Mouse (Mus musculus) forebrain, embryonic 12.5 days (tissue): Measurements from ENCODE around the gene Pttg1. TPM values are rescaled to one million over a fixed set of nuclear protein-coding genes. Genes with fewer than 3 reads are reported as not detected.

ENCODE experiments used
- ATAC-seq: fragments of 200-750 bp; cut with Nextera tagmentation; 2 replicates; pipeline ENCODE4 v1.8.0; 2017; ENCODE audit warnings: moderate TSS enrichment; ENCODE audit not compliant: low FRiP score
- H3K27ac ChIP-seq: fragments of 300-500 bp; sonication (generic); 2 replicates; pipeline ENCODE4 v1.5.1; 2016; ENCODE audit warnings: mild to moderate bottlenecking
- H3K27me3 ChIP-seq: fragments of 300-500 bp; sonication (generic); 2 replicates; pipeline ENCODE4 v1.6.1; 2016; ENCODE audit warnings: mild to moderate bottlenecking
- H3K36me3 ChIP-seq: fragments of 300-500 bp; sonication (generic); replicated peaks from 2 replicates; pipeline ENCODE4 v1.6.1; 2016; ENCODE audit warnings: mild to moderate bottlenecking
- H3K4me1 ChIP-seq: fragments of 300-500 bp; sonication (generic); 2 replicates; pipeline ENCODE4 v1.6.1; 2016
- H3K4me2 ChIP-seq: fragments of 300-500 bp; sonication (generic); 2 replicates; pipeline ENCODE4 v1.6.1; 2016; ENCODE audit warnings: mild to moderate bottlenecking, moderate library complexity
- H3K4me3 ChIP-seq: fragments of 300-500 bp; sonication (generic); replicated peaks from 2 replicates; pipeline ENCODE4 v1.5.1; 2016; ENCODE audit warnings: mild to moderate bottlenecking
- H3K9ac ChIP-seq: fragments of 300-500 bp; sonication (generic); 2 replicates; pipeline ENCODE4 v1.6.1; 2016; ENCODE audit warnings: mild to moderate bottlenecking
- H3K9me3 ChIP-seq: fragments of 300-500 bp; sonication (generic); 2 replicates; pipeline ENCODE4 v1.6.1; 2016
- WGBS: fragments of 180-500 bp; shearing (Covaris S2); methylation state at CpG from one replicate; pipeline ENCODE4 v1.1.7; 2016; 5-methylcytosine and 5-hydroxymethylcytosine counted together
- polyA plus RNA-seq: library from polyadenylated mRNA; unstranded; fragments of >200 nt; fragmentation: Nextera tagmentation; extraction: Ambion mirVana; gene quantifications from 2 replicates; pipeline ENCODE4 v1.2.1, GENCODE M21; 2016

Gene Pttg1
- polyA plus RNA-seq = 55.8 and 62.5 TPM in 2 replicates

- Histone ChIP-seq H3K4me2 (peak within 1 kb of the TSS; percentile 58), H3K27me3 (no peaks in the 10 kb centered on the region), H3K4me3 (peak within 1 kb of the TSS; percentile 59), H3K27ac (peak within 1 kb of the TSS; percentile 25; the same call in 1 of the 2 replicates), H3K9ac (peak within 1 kb of the TSS; percentile 58), H3K4me1 (peaks cover 9% of the 10 kb centered on the region; the same call in 1 of the 2 replicates), H3K36me3 (no peaks in the 10 kb centered on the region), H3K9me3 (no peaks in the 10 kb centered on the region)
- peak; percentile 97 for ATAC-seq
- WGBS = 3% methylated on average over 27 of the region's 27 CpGs
These were observed at the start of gene Pttg1 for GRCm38 (mm10) chr11:43425824-43426413. Gene Pttg1 (minus strand): TSS chr11:43426251.

- H3K9ac ChIP-seq = peak within 1 kb of the TSS; percentile 33; the same call in 1 of the 2 replicates
- WGBS = 2% methylated on average over 24 of the region's 24 CpGs
- peak within 1 kb of the TSS; percentile 35 for H3K4me3 ChIP-seq
- H3K27me3 ChIP-seq = peaks cover 18% of the 10 kb centered on the region
- no peaks in the 10 kb centered on the region for H3K36me3 ChIP-seq
- peak; percentile 71 for ATAC-seq
- peak within 1 kb of the TSS; percentile 64 for H3K4me2 ChIP-seq
- peaks cover 10% of the 10 kb centered on the region for H3K4me1 ChIP-seq
- H3K27ac ChIP-seq = no peak within 1 kb of the TSS
- no peaks in the 10 kb centered on the region for H3K9me3 ChIP-seq
These were observed 48.2 kb upstream of the Pttg1 start, which contains the start of gene C1qtnf2 for GRCm38 (mm10) chr11:43474225-43474774. Gene C1qtnf2 (plus strand): TSS chr11:43474276.

DNA sequence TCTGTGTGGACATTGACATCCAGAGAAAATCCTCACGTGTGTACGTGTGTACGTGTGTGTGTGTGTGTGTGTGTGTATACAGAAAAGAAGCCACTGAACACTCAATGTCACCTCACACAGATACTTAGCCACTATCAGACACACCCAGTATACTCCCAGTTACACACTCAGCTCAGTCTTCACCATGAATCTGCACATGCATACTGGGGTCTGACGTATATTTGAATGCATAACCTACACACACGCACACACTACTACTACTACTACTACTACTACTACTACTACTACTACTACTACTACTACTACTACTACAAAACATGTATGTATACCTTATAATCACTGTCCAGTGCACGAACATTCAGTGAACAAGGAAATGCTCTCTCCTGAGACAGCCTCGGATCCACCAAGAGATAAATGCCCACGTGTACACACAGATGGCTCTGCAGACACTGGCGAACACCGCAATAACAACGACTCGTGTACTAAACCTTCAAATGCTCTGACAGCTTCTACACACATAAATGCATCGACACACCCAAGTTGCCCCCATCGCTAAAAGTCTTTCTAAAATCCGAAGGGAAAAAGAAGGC is 47.7 kb upstream of the Pttg1 start:
- Histone ChIP-seq H3K4me1 (peaks cover 10% of the 10 kb centered on the region), H3K4me2 (peak overlapping the region; percentile 64), H3K27ac (no peak overlapping the region), H3K27me3 (peaks cover 18% of the 10 kb centered on the region), H3K9me3 (no peaks in the 10 kb centered on the region), H3K4me3 (peak overlapping the region; percentile 35), H3K9ac (peak overlapping the region; percentile 33; the same call in 1 of the 2 replicates), H3K36me3 (no peaks in the 10 kb centered on the region)
- WGBS = 59% methylated on average over 15 of the region's 15 CpGs
- no peak for ATAC-seq

GRCm38 (mm10) chr11:43473115-43473514 is 47.1 kb upstream of the Pttg1 start:
- no peak for ATAC-seq
- Histone ChIP-seq H3K4me1 (peaks cover 10% of the 10 kb centered on the region), H3K9ac (no peak overlapping the region), H3K27ac (no peak overlapping the region), H3K4me2 (no peak overlapping the region), H3K27me3 (peaks cover 18% of the 10 kb centered on the region), H3K36me3 (no peaks in the 10 kb centered on the region), H3K9me3 (no peaks in the 10 kb centered on the region), H3K4me3 (no peak overlapping the region)
- WGBS = 79% methylated on average over 1 of the region's 1 CpGs

DNA sequence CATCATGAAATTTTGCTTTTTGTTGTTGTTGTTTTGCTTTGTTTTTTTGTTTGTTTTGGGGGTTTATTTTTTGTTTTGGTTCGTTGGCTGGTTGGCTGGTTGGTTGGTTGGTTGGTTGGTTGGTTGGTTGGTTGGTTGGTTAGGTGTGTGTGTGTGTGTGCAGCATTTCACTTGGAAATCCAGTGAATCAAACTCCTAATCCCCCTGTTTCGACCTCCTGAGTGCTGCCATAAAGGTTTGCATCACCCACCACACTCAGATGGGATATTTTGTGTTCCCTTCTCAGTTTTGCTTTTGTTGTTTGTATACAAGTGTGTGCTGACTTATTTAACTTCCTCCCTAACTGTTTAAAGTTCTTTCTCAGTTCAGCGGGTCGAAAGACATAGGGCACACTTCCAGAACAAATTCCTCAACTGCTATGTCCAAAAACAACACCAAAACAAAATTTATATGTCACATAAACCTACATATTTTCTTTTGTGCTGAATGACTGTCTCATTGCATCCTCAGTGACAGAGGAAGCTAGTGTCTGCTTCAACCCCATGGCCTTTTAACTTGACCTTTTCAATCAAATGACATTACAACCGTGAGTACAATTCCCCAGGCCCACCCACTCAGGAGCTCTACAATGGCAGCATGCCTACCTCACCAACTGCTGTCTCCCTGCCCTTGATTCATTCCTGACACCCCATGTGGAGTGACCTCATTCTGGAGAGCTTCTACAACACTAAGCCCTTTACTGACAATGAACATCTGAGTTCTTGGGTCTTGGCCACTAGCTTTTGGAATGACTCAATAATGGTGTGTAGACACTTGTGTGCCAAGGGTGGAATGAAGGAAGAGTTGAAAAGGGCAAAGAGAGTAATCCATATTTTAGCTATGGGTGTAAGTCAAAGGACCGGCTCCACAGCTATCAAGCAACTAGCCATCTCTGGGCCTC is 45.1 kb upstream of the Pttg1 start:
- Histone ChIP-seq H3K27ac (no peak overlapping the region), H3K36me3 (no peaks in the 10 kb centered on the region), H3K9ac (no peak overlapping the region), H3K4me2 (no peak overlapping the region), H3K4me1 (peaks cover 10% of the 10 kb centered on the region), H3K4me3 (no peak overlapping the region), H3K9me3 (no peaks in the 10 kb centered on the region), H3K27me3 (peaks cover 18% of the 10 kb centered on the region)
- ATAC-seq = no peak
- 74% methylated on average over 6 of the region's 6 CpGs for WGBS

DNA sequence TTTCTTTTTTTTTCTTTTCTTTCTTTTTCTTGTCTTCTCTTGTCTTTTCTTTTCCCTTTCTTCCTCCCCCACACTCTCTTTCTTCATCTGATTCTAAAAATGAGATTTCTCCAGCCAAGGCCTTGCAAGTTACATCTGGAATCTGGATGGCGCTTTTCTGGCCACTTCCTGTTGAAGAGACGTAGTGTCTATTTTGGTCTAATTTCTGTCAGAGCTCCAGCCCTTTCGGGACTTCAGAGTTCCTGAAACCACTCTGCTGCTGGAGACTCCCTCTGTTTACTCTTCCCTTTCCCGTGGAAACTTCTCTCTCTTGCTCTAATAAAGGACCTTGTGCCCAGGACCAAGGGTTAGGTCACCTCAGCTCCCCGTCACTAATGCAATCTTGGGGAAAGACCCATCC is 44.1 kb upstream of the Pttg1 start:
- no peak for ATAC-seq
- Histone ChIP-seq H3K4me3 (no peak overlapping the region), H3K9ac (no peak overlapping the region), H3K27me3 (peaks cover 9% of the 10 kb centered on the region), H3K4me2 (no peak overlapping the region), H3K27ac (no peak overlapping the region), H3K36me3 (no peaks in the 10 kb centered on the region), H3K9me3 (no peaks in the 10 kb centered on the region), H3K4me1 (peaks cover 10% of the 10 kb centered on the region)
- WGBS = 73% methylated on average over 5 of the region's 5 CpGs

- no peaks in the 10 kb centered on the region for H3K4me1 ChIP-seq
- H3K9me3 ChIP-seq = no peaks in the 10 kb centered on the region
- no peak overlapping the region for H3K27ac ChIP-seq
- ATAC-seq = no peak
- no peaks in the 10 kb centered on the region for H3K36me3 ChIP-seq
- H3K9ac ChIP-seq = no peak overlapping the region
- no peaks in the 10 kb centered on the region for H3K27me3 ChIP-seq
- H3K4me3 ChIP-seq = no peak overlapping the region
- 93% methylated on average over 25 of the region's 25 CpGs for WGBS
- no peak overlapping the region for H3K4me2 ChIP-seq
These were observed 37.2 kb upstream of the Pttg1 start for GRCm38 (mm10) chr11:43463204-43463603.

GRCm38 (mm10) chr11:43452266-43452665 is 26.2 kb upstream of the Pttg1 start:
- H3K4me3 ChIP-seq = no peak overlapping the region
- H3K27me3 ChIP-seq = no peaks in the 10 kb centered on the region
- no peak overlapping the region for H3K9ac ChIP-seq
- no peaks in the 10 kb centered on the region for H3K9me3 ChIP-seq
- 81% methylated on average over 2 of the region's 2 CpGs for WGBS
- ATAC-seq = no peak
- H3K4me1 ChIP-seq = no peaks in the 10 kb centered on the region
- H3K27ac ChIP-seq = no peak overlapping the region
- H3K36me3 ChIP-seq = peaks cover 4% of the 10 kb centered on the region
- H3K4me2 ChIP-seq = no peak overlapping the region

- no peak overlapping the region for H3K9ac ChIP-seq
- H3K9me3 ChIP-seq = no peaks in the 10 kb centered on the region
- H3K27ac ChIP-seq = no peak overlapping the region
- no peaks in the 10 kb centered on the region for H3K27me3 ChIP-seq
- 69% methylated on average over 4 of the region's 4 CpGs for WGBS
- ATAC-seq = no peak
- H3K4me3 ChIP-seq = no peak overlapping the region
- H3K4me1 ChIP-seq = no peaks in the 10 kb centered on the region
- peaks cover 12% of the 10 kb centered on the region for H3K36me3 ChIP-seq
- no peak overlapping the region for H3K4me2 ChIP-seq
These were observed 25.3 kb upstream of the Pttg1 start for GRCm38 (mm10) chr11:43451322-43451721.

GRCm38 (mm10) chr11:43449916-43450315 is 23.9 kb upstream of the Pttg1 start:
- H3K27me3 ChIP-seq = no peaks in the 10 kb centered on the region
- WGBS = 91% methylated on average over 2 of the region's 2 CpGs
- H3K9ac ChIP-seq = no peak overlapping the region
- H3K4me1 ChIP-seq = no peaks in the 10 kb centered on the region
- H3K4me3 ChIP-seq = no peak overlapping the region
- peaks cover 26% of the 10 kb centered on the region for H3K36me3 ChIP-seq
- H3K9me3 ChIP-seq = no peaks in the 10 kb centered on the region
- no peak overlapping the region for H3K4me2 ChIP-seq
- no peak overlapping the region for H3K27ac ChIP-seq
- no peak for ATAC-seq

- no peak for ATAC-seq
- H3K9me3 ChIP-seq = no peaks in the 10 kb centered on the region
- WGBS = 95% methylated on average over 13 of the region's 13 CpGs
- no peak overlapping the region for H3K4me2 ChIP-seq
- no peaks in the 10 kb centered on the region for H3K27me3 ChIP-seq
- no peaks in the 10 kb centered on the region for H3K4me1 ChIP-seq
- H3K9ac ChIP-seq = no peak overlapping the region
- H3K36me3 ChIP-seq = peaks cover 90% of the 10 kb centered on the region
- no peak overlapping the region for H3K27ac ChIP-seq
- H3K4me3 ChIP-seq = no peak overlapping the region
These were observed 17.1 kb upstream of the Pttg1 start for GRCm38 (mm10) chr11:43443183-43443582.

- Histone ChIP-seq H3K27me3 (no peaks in the 10 kb centered on the region), H3K9me3 (no peaks in the 10 kb centered on the region), H3K4me1 (no peaks in the 10 kb centered on the region), H3K4me2 (no peak overlapping the region), H3K27ac (no peak overlapping the region), H3K4me3 (no peak overlapping the region), H3K36me3 (peaks cover 87% of the 10 kb centered on the region), H3K9ac (no peak overlapping the region)
- WGBS = 93% methylated on average over 10 of the region's 10 CpGs
- ATAC-seq = no peak
These were observed 15.1 kb upstream of the Pttg1 start for GRCm38 (mm10) chr11:43441121-43441520.
